Mouse (Mus musculus): ENCODE results near the gene Gm49369. TPM values are rescaled to one million over a fixed set of nuclear protein-coding genes. Genes with fewer than 3 reads are reported as not detected.
"Not testable (repeated sequence)": the region's sequence is repeated elsewhere in the genome, so short reads cannot be mapped to it uniquely, and the experiment has no call there.

The Gm49369 gene
- polyA plus RNA-seq (2012; ENCODE audit: insufficient read depth, insufficient read length, missing spikeins): 3.0 and 3.8 TPM in 2 replicates

GRCm38 (mm10) chr7:142382567-142382966 is at the start of gene Gm49369:
TSS of gene Gm49369 (minus strand) at chr7:142382667.
- Histone ChIP-seq H3K4me1 (ENCODE audit: control insufficient read depth, insufficient read depth, insufficient read length, low read length) (peaks cover 12% of the 10 kb centered on the region), H3K4me3 (ENCODE audit: insufficient read depth, low read depth, low read length) (no peak within 1 kb of the TSS), H3K27ac (replicated peaks; ENCODE audit: low read depth, low read length) (no peak within 1 kb of the TSS)

- no peaks in the 10 kb centered on the region for H3K4me1 ChIP-seq (ENCODE audit: control insufficient read depth, insufficient read depth, insufficient read length, low read length)
- no peak overlapping the region for H3K27ac ChIP-seq (replicated peaks; ENCODE audit: low read depth, low read length)
Observed at GRCm38 (mm10) chr7:142431106-142431505, 48.6 kb upstream of the Gm49369 start.

GRCm38 (mm10) chr7:142430160-142430678 is 47.8 kb upstream of the Gm49369 start:
- H3K4me3 ChIP-seq (ENCODE audit: insufficient read depth, low read depth, low read length): no peak overlapping the region
- no peak overlapping the region for H3K27ac ChIP-seq (replicated peaks; ENCODE audit: low read depth, low read length)
- no peaks in the 10 kb centered on the region for H3K4me1 ChIP-seq (ENCODE audit: control insufficient read depth, insufficient read depth, insufficient read length, low read length)

More at GRCm38 (mm10) chr7:142431106-142431505, 48.6 kb upstream of the Gm49369 start:
- H3K4me3 ChIP-seq (ENCODE audit: insufficient read depth, low read depth, low read length): no peak overlapping the region

GRCm38 (mm10) chr7:142428213-142428612 is 45.7 kb upstream of the Gm49369 start:
- Histone ChIP-seq H3K27ac (replicated peaks; ENCODE audit: low read depth, low read length) (no peak overlapping the region), H3K4me3 (ENCODE audit: insufficient read depth, low read depth, low read length) (no peak overlapping the region), H3K4me1 (ENCODE audit: control insufficient read depth, insufficient read depth, insufficient read length, low read length) (no peaks in the 10 kb centered on the region)

GRCm38 (mm10) chr7:142425641-142426213 is 43.3 kb upstream of the Gm49369 start:
- Histone ChIP-seq H3K4me3 (ENCODE audit: insufficient read depth, low read depth, low read length) (no peak overlapping the region), H3K27ac (replicated peaks; ENCODE audit: low read depth, low read length) (no peak overlapping the region), H3K4me1 (ENCODE audit: control insufficient read depth, insufficient read depth, insufficient read length, low read length) (no peaks in the 10 kb centered on the region)

- Histone ChIP-seq H3K4me1 (ENCODE audit: control insufficient read depth, insufficient read depth, insufficient read length, low read length) (no peaks in the 10 kb centered on the region), H3K4me3 (ENCODE audit: insufficient read depth, low read depth, low read length) (no peak overlapping the region), H3K27ac (replicated peaks; ENCODE audit: low read depth, low read length) (no peak overlapping the region)
Observed at GRCm38 (mm10) chr7:142421826-142422225, 39.4 kb upstream of the Gm49369 start.

DNA sequence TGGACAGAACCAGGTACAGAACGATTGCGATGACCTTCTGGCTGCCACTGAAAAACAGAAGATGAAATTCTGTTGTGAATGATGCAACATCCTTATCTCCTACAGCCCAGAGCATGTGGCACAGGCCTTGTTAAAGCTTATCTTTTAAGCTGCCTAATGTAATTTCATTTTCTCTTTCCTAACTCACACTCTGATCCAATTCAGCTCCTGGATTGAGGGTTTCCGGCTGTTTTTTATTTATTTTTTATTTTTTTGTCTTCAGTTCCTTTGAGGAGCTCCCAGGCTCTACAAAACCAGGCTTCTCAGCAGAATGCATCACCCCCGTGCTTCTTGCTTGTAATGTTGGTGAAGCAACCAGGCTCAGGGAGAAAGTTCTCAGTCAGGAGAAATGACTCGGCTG is 37.4 kb upstream of the Gm49369 start:
- Histone ChIP-seq H3K4me3 (ENCODE audit: insufficient read depth, low read depth, low read length) (no peak overlapping the region), H3K4me1 (ENCODE audit: control insufficient read depth, insufficient read depth, insufficient read length, low read length) (no peaks in the 10 kb centered on the region; the same call in 1 of the 2 replicates), H3K27ac (replicated peaks; ENCODE audit: low read depth, low read length) (no peak overlapping the region)

DNA sequence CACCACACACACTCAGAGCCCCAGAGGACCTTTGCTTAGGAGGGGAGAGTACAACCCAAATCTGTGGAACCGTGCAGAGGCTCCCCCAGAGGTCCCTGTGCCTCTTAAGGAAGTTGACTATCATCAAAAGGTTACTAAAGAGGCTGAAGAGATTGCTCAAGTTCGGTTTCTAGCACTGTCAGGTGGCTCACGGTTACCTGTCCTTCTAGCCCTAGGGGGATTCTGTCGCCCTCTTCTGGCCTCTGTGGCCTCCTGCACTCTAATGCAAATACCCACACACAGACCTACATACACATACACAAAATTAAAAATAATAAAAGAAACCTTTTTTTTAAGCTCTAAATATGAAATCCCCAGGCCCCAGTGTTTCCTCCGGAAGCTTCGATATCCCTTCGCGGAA is 36.2 kb upstream of the Gm49369 start:
- H3K27ac ChIP-seq (replicated peaks; ENCODE audit: low read depth, low read length): no peak overlapping the region
- H3K4me1 ChIP-seq (ENCODE audit: control insufficient read depth, insufficient read depth, insufficient read length, low read length): no peaks in the 10 kb centered on the region; the same call in 1 of the 2 replicates
- no peak overlapping the region for H3K4me3 ChIP-seq (ENCODE audit: insufficient read depth, low read depth, low read length)

GRCm38 (mm10) chr7:142418027-142418426 is 35.6 kb upstream of the Gm49369 start:
- no peak overlapping the region for H3K4me3 ChIP-seq (ENCODE audit: insufficient read depth, low read depth, low read length)
- no peak overlapping the region for H3K27ac ChIP-seq (replicated peaks; ENCODE audit: low read depth, low read length)
- no peaks in the 10 kb centered on the region; the same call in 1 of the 2 replicates for H3K4me1 ChIP-seq (ENCODE audit: control insufficient read depth, insufficient read depth, insufficient read length, low read length)

DNA sequence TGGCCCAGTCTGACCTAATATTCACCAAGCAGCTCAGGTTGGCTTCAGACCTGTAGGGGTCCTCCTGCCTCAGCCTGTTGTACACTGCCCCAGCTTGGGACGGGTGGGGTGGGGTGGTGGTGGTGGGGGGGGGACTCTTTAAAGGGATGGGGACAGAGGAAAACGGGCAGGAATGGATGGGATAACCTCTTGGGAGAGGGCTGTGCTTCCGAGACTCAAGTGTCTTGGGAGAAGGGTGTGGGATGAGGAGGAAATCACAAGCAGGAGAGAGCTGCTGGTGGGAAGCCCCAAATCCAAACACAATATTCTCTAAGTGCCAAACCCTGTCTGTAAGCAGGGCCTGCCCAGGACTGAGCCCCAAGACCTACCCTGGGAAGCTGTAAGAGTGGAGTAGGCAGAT is 33.8 kb upstream of the Gm49369 start:
- Histone ChIP-seq H3K4me1 (ENCODE audit: control insufficient read depth, insufficient read depth, insufficient read length, low read length) (no peaks in the 10 kb centered on the region; the same call in 1 of the 2 replicates), H3K4me3 (ENCODE audit: insufficient read depth, low read depth, low read length) (no peak overlapping the region), H3K27ac (replicated peaks; ENCODE audit: low read depth, low read length) (peak overlapping the region; percentile 73)

DNA sequence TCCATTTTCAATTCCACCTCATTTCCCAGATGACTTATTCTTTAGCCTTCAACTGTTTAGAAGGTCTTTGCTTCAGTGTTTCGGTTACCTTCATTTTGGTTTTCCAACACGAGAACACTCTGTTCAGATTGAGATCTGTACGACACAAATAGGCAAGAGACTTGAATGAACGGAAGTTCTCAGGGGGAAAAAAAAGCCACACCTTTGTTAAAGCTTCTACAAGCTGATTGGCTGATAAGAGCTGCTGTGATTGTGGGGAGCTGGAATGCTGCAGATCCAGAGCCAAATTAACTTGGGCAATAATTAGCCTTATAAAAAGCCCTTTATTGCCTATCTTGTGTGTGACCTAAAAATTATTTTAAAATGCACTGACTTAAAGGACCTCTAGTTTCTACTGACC is 32.8 kb upstream of the Gm49369 start:
- Histone ChIP-seq H3K4me3 (ENCODE audit: insufficient read depth, low read depth, low read length) (no peak overlapping the region), H3K27ac (replicated peaks; ENCODE audit: low read depth, low read length) (peak overlapping the region; percentile 91), H3K4me1 (ENCODE audit: control insufficient read depth, insufficient read depth, insufficient read length, low read length) (no peaks in the 10 kb centered on the region; the same call in 1 of the 2 replicates)

GRCm38 (mm10) chr7:142413285-142413684 is 30.8 kb upstream of the Gm49369 start:
- no peaks in the 10 kb centered on the region; the same call in 1 of the 2 replicates for H3K4me1 ChIP-seq (ENCODE audit: control insufficient read depth, insufficient read depth, insufficient read length, low read length)
- H3K27ac ChIP-seq (replicated peaks; ENCODE audit: low read depth, low read length): no peak overlapping the region
- H3K4me3 ChIP-seq (ENCODE audit: insufficient read depth, low read depth, low read length): no peak overlapping the region

DNA sequence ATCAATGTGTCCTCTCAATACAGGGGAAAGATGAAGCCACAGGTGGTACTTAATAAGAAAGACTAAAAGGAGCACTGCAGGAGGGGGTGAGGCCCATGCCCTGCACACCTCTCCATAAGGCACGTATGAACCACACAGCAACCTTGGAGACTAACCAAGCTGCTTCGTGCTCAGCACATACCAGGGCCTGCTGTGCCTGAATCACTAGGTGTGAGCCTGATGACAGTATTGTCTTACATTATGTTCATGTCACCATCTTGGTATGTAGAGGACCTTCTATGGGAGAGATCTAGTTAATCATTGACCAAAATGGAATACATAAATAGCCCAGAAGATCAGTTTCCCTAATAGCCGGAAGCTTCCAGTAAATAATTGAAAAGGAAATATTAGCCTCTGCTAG is 27.1 kb upstream of the Gm49369 start:
- Histone ChIP-seq H3K4me1 (ENCODE audit: control insufficient read depth, insufficient read depth, insufficient read length, low read length) (no peaks in the 10 kb centered on the region), H3K4me3 (ENCODE audit: insufficient read depth, low read depth, low read length) (no peak overlapping the region), H3K27ac (replicated peaks; ENCODE audit: low read depth, low read length) (no peak overlapping the region)

DNA sequence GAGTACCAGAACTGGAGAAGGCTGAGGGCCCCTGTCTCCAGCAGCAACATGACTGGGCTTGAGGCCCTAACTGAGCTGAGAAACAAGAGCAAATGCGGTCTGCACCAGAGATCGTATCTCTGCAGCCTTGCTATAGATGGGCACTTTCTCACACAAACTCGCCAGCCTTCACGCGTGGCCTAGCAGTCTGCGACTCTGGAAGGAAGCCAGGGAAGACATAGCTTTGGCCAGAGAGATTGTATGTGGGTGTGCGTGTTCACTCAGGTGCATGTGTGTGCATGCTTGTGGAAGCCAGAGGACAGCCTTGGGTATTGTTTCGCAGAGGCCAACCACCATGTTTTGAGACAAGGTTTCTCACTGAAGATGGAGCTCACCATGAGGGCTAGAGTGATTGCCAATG is 26.2 kb upstream of the Gm49369 start:
- Histone ChIP-seq H3K27ac (replicated peaks; ENCODE audit: low read depth, low read length) (no peak overlapping the region), H3K4me3 (ENCODE audit: insufficient read depth, low read depth, low read length) (no peak overlapping the region), H3K4me1 (ENCODE audit: control insufficient read depth, insufficient read depth, insufficient read length, low read length) (no peaks in the 10 kb centered on the region)

DNA sequence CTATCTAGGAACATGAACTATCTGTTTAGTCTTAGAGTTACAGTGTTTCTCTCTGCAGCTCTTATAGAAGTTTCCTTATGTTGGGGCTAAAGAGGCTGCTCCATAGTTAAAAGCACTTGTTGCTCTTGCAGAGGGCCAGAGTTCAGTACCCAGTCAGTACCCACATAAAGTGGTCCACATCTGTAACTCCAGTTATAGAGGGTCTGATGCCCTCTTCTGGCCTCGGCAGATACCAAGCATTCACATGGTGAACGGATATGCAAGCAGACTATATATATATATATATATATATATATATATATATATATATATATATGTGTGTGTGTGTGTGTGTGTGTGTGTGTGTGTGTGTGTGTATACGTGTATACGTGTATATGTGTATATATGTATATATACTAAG is 25.5 kb upstream of the Gm49369 start:
- no peak overlapping the region for H3K27ac ChIP-seq (replicated peaks; ENCODE audit: low read depth, low read length)
- no peaks in the 10 kb centered on the region for H3K4me1 ChIP-seq (ENCODE audit: control insufficient read depth, insufficient read depth, insufficient read length, low read length)

DNA sequence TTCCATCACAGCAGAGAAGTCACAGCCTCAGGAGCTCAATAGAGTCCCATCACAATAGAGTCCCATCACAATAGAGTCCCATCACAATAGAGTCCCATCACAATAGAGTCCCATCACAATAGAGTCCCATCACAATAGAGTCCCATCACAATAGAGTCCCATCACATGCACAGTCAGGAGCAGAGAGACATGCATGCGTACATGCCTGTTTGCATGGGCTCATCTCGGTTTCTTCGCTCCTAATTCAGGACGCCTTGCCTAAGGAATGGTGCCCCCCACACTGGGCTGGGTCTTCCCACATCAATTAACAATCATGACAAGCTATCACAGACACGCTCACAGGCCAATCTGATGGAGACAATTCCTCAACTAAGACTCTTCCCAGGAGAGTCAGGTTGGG is 22.7 kb upstream of the Gm49369 start:
- H3K4me1 ChIP-seq (ENCODE audit: control insufficient read depth, insufficient read depth, insufficient read length, low read length); H3K4me3 ChIP-seq (ENCODE audit: insufficient read depth, low read depth, low read length); H3K27ac ChIP-seq (replicated peaks; ENCODE audit: low read depth, low read length): not testable (repeated sequence)

More for the DNA sequence above, 25.5 kb upstream of the Gm49369 start:
- H3K4me3 ChIP-seq (ENCODE audit: insufficient read depth, low read depth, low read length): no peak overlapping the region
